Mouse (Mus musculus) testis, postnatal 10 days (tissue): Measurements from ENCODE around the gene Kcnk3.

Experiments used
- DNase-seq: peaks from one replicate; pipeline ENCODE4 v3.0.0; 2021; ENCODE audit warnings: low spot score

Kcnk3 gene

DNA sequence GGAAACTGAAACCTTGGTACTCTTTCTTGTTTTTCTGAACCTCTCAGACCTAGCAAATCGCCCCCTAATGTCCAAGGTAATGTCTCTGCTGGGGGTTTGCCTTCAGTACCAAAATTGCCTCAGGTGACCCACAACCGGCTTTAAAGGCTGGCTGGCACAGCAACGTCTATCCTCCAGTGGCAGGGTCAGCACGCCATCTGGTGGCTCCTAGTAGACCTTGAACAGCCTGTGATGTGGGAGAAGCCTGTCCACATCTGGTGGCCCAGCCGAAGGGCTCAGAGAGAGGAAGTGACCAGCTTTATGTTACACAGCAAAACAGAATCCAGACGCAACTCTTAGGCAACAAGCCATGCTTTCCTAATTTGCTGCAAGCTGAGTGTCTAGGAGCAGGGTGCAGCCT, 50.1 kb downstream of the Kcnk3 start:
- DNase-seq = peak; percentile 88

DNA sequence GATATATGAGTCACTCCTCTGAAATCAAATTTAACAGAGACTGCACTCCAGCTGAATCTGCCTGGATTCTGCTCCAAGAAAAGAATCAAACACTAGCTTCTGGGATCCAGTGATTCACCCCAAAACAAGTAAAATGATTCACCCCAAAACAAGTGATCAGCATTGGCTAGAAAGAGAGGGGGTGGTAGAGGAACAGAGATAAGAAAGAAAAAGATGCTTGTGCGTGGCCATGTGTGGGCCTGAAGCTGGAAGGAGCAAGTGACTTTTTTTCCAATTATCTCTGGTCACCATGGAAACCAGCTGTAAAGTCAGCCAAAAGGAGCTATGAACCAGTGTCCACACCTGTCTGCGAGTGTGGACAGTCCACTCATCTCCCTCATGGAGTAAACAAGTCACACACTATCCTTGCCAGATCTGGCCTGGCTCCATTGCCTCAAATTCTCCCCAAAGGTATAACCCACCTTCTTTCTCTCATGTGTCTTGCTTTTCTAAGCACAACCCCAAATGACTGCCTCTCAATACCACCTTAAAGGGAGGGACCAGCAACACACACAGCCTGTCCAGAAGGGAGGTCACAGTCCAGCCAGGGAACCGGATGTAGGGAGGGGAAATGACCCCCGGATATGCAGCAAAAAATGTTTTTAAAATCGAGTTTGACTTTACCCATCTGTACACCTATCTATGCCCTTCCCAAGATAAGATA, 55.7 kb downstream of the Kcnk3 start:
- no peak for DNase-seq

DNA sequence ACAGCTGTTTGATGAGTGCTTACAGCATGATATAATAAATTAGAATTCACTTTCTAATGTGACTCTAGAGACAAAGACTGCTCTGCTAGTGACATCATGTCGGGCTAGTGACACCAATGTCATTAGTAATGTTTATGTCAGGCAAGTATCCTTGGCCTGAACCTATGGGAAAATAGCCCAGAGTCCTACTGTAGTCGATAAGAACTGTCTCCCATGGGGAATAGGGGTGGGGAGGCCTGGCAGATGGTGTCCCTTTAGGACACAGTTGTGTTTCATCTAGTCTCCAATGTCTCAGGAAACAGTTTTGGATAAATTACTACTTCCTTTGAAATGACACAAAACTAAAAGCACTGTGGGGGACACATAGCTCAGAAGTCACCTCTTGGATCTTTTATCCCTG, 58.1 kb downstream of the Kcnk3 start:
- no peak for DNase-seq

DNA sequence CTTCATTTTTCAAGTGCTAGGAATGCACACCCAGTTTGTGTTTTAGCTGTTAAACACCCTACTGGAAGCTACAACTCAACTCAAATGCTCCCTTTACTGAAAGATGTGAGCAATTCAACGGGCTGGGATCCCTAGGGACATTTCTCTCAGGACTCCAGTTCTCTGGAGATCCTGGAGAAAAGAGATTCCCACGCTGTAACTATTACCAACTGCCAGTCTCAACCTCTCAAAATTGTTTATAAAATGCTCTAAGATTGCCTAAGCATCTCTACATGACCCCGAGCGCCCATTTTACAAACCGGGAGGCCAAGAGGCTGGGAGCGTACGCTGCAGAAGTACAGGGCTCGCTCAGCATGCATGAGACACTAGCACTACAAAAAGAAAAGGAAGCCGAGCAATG, 59.4 kb downstream of the Kcnk3 start:
- no peak for DNase-seq

DNA sequence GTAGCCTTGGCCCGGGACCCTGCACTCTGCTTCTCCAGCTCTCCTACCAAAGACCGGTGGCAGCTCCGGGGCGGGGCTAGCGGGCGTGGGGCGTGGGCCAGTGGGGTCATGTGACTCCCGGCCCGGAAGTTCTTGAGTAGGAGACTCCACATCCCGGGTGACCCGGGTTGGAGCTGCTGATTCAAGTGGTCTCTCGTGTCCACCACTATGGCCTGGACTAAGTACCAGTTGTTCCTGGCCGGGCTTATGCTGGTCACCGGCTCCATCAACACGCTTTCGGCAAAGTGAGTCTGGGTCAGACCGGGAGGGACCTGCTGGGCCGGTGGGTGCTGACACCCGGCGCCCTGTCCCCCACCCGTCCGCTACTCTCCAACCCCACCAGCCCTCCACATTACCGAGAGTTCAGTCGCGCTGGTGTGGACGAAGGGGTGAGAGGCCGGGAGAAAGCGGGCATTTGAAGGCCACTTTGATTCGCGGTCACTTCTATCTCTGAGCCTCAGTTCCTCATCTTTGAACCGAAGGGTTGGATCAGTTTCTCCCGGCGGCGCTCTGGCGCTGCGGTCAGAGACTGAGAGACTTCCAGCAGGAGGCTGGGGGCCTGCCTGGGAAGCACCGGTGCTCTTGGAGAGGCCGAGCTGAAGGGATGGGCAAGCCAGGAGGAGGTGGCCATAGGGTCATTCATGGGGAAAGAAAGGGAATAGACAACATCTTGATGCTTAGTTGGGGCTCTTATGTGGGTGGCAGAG, 60.0 kb downstream of the Kcnk3 start, which contains the start of gene Slc35f6:
Gene Slc35f6 (plus strand): TSS at position 119 of the 746 bp plus-strand sequence.
- peak; percentile 97 for DNase-seq

DNA sequence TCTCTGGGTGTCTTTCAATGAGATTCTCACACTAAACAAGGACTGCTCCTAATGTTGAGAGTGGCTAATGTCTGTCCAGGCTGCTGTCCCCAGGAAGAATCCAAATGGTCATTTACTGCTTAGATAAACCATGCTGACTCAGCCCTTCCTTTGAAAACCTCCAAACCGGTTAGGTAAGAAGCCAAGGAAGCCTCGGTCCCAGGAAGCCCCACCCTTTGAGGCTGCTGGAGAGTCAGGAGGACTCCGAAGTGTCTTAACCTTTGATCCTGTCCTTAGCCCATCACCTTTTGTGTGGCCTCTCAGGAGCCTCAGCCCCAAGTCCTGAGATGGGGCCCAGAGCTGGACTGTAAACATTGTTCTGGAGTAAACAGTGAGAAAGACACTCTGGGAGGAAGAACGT, 61.6 kb downstream of the Kcnk3 start:
- no peak for DNase-seq

DNA sequence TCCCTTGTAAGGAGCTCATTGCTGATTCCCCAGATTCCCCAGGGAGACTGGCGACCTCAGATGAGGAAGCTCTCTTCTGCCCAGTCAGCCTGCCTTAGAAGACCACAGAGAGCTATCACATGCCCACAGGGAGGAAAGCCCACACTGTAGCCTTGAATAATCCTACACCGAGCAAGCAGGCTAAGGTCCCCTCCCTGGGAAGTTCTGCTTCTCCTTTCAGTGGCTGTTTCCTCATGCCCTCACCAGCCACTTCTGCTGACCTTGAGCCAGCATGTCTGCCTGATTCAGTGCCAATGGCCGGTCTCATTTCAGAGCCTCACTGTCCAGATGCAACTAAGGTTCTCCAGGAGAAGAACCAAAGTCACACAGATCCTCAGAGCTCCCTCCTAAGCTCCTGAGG, 62.8 kb downstream of the Kcnk3 start:
- no peak for DNase-seq

DNA sequence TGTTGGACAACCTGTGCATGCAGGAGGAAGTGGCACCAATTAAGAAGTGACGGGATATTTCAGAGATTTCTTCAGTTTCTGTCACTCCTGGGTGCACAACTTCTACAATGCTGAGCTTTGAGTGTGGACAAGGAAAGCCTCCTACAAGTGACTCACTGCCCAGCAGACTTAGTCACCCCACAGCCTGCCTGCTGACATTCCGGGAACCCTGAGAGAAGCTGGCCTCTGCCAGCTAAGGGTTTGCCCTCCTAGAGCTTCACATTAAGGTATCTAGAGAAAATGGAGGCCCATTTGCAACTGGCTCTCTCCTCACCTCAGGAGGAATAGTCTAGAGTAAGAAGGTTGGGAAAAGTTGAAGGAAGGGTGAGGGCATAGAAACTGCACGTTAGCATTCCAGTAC, 63.6 kb downstream of the Kcnk3 start:
- no peak for DNase-seq

DNA sequence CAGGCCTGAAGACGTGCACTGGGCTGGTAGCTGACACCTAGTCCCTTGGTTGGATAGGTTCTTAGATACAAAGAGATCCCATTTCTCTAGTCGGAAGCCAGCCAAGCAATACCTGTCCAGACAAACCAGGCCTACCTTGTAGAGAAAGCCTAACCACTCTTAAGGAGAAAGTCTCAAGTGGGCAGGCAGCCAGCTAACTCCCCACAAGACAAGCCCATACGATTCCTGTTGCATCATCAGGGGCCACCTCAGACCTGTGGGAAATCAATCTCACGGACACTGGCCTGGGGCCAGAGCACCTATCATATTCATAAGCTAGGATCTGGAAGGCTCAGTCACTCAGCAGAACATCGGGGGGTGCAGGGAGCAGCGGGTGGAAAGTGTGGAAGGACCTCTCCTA, 65.3 kb downstream of the Kcnk3 start:
- DNase-seq = no peak

DNA sequence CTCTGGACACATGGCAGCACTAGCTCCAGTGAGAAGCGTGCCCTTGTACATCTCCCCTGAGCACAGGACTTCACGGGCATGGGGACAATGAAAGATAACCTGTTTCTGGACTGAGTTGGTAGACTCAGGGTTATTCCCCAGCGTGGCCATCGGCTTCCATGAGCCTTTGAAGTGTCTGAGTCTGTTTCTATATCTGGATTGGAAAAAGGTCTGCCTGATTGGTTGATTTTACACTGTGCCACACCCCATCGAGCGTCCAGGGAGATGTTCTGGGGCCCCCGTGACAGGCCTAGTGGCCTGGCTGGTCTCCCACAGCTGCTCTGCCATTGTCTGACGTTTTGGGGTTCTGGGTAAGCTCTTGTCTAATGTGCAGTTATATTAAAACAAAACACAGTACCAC, 67.1 kb downstream of the Kcnk3 start:
- DNase-seq = no peak

DNA sequence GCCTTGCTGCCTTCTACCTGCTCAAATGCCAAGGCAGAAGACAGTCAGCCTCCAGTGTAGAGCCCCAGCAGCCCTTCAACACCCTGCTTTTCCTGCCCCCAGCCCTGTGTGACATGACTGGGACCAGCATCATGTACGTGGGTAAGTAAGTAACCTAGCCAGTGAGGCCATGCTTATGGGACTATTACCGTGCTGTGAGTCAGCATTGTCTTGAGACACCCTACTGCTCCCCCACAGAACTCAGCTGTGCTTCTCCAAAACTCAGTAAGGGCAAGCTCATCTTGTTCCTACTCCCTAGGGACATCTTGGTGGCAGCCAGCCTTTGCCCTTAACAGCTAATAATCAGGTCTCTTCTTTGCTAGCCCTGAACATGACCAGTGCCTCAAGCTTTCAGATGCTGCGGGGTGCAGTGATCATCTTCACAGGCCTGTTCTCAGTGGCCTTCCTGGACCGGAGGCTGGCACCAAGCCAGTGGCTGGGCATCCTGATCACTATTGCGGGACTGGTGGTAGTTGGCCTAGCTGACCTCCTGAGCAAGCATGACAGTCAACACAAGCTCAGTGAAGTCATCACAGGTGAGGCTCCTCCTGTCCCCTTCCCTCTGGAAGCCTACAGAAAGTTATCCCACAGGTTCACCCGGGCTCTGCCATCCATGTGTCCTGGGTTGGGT, 67.7 kb downstream of the Kcnk3 start:
- DNase-seq = no peak

DNA sequence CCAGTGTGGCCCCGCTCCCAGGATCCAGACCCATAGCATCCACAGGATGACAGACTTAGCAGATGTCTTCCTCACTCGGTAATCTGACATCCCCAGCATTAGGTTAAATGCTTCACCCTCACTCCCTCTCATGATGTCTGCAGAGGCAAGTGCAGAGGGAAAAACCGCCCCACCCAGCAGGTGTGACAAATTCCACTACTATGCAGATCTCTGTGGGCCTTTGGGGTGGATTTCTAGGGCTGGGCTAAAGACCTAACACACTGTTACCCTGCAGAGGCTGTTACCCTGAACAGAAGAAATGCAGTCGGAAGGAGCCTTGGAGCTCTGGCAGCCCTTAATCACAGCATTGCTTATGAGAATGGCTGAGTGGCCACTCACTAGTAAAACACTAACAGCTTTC, 71.1 kb downstream of the Kcnk3 start:
- no peak for DNase-seq

DNA sequence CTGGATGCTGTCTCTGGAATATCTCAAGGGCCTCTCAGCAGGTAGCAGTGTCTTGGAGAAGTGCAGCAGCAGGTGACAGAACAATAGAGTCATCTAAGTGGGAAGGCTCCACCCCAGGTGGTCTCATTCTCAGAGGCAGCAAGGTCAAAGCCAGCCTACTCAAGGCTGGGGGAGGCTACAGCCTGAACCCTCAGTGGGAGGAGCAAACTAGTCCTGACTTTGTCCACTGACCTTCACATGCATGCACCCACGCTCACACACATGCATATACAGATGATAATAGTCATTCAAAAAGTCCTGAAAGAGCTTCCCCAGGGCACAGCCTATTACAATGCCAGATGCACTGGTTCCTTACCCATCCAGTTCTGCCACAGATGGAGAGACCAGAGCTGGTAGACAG, 72.3 kb downstream of the Kcnk3 start:
- DNase-seq = no peak

DNA sequence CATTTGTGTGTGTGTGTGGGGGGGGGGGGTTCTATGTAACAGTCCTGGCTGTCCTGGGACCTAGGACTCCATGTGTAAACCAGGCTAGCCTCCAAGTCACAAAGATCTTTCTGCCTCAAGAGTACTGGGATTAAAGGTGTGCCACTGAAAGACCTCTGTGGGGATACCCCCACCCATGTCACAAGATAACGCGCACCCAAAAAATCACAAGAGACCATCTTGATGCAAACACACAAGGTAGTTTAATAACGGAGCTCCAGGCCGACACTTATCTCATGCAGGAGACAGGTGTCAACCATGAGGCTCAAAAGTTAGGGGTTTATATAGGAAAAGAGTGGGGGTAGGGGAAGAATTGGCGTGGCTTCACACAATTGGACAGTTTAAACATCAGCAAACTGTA, 72.8 kb downstream of the Kcnk3 start:
- DNase-seq = no peak

DNA sequence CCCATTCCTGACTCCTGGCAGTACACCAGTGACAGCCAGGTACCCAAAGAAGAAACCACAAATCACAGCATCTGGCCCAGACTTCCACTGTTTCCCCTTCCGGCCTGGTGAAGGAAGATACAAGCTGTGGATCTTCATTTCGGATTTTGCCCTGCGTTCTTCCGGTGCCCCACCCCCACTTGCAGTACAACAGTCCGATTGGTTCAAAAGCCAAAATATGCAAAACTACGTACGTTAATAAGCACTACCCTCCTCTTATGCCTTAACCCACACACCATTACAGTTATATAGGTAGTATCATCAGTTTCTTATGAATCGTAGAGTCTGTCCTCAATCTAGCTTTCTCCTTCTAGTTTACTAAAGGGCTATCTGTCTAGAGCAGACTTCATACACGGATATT, 77.4 kb downstream of the Kcnk3 start:
- DNase-seq = no peak

DNA sequence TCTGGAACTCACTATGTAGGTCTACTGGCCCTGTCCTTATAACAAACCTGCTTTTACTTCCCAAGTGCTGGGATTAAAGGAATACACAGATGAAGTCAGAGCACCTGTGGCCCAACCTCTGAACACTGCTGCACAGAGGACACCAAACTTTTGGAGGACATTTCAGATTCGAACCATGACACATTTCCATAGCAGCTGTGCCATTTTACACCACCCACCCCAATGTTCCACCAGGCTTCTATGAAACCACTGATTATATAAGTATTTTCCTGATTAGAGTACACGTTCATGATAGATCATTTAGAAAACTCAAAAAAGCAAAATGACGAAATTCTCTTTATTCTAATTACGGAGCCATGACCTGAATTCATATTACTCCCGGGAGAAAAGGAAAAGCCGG, 78.0 kb downstream of the Kcnk3 start:
- DNase-seq = no peak

DNA sequence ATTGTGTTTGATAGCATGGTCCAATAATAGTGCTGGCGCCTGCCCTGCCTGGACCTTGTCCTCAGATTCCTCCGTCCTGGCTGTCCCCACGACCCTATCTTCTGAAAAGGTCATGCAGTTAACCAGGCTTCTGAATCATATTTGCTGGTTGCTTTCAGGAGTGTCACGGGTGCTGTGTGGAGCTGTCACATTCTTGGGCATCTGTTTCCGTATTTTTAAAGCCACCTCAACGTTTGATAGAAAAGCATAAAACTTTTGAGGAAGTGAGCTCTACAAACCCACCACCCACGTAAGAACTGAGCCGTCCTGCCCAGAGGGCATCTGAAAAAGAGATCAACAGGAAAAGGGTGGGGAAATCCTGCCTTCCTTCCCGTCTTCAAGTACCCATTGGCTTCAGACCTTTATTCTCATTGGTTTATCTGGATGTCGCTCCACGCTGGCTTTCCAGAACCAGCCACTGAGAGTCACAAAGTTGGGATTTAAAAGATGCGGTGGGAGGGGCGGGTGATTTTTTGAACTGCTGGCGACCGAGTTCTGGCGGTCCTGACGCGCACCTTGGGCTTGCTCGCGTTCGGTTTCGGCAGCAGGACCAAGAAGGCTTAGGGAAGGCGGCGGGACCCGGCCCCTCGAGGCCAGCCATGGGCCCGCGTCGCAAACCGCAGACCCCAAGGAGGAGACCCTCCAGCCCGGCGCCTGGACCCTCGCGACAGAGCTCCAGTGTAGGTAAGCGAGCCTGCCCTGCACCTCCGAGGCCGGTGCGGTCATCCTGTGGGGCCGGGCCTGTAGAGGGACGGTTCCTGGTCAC, 78.6 kb downstream of the Kcnk3 start, which contains the start of gene Cenpa:
Gene Cenpa (plus strand): TSS at position 387 of the 805 bp plus-strand sequence.
- DNase-seq = peak; percentile 84

DNA sequence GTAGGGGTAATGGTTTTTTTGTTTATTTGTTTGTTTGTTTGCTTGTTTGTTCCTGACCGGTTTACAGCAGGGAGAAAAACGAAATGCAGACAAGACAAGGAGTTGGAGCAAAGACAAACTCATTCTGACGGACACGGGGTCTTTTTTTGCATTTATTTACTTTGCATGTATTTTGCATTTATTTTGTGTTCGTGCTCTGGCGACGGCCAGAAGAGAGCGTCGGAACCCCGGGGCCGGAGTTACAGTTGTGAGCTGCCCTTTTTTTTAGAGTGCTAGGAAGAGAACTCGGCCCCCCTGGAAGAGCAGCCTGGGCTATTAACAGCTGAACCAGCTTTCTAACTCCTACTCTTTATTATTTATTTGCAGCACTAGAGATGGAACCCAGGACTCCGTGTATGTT, 79.2 kb downstream of the Kcnk3 start:
- no peak for DNase-seq

DNA sequence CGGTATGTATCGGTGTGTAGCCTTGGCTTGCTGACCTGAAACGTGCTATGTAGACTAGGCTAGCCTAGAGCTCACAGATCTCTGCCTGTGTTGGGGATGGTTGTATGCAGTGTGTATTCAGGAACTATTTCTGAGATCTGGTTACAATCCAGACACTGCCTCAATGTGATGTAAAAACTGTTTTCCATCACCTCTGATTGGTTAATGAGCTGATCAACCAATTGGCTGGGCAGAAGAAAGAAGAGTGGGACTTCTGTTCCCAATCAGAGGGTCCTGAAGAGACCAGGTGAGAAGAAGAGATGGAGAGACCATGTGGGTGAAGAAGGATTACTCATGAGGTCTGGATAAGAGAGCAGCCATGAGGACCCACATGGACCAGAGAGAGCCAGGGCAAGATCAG, 79.7 kb downstream of the Kcnk3 start:
- DNase-seq = no peak

DNA sequence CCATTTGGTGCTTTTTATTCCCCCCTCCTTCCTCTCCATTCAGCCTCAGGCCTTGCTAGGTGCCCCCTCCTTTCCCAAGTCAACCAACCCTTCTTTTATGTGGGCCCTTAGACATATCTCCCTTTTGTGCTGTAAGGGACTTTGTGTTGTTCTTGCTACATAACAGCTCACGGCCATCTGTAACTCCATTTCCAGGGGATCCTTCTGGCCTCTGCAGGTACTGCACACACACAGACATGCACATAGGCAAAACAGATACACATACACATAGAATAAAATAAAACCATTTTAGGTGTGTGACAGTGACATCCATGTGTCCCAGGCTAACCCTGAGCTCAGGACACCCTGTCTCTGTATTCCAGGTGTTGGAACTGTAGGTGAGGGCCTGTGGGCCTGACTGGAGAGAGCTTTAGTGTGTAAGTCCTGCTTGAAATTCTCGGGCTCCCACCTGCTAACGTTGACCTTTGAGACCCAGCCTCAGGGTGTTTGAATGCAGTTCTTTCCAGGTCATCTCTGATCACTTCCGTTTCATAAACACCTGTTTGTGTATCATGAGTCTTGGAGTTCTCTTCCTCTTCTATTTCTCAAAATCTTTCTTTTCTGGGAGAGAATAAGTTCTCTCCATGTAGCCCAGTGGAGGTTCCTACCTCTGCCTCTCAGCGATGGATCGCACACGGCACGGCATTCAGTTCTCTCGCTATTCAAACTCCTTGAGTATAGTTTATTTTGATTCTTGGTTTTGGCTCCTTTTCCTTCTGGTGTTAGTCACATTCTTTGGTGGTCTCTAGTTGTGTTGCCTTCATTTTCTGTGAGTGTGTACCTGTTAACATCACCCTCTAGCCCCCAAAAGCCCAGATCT, 80.9 kb downstream of the Kcnk3 start:
- no peak for DNase-seq

DNA sequence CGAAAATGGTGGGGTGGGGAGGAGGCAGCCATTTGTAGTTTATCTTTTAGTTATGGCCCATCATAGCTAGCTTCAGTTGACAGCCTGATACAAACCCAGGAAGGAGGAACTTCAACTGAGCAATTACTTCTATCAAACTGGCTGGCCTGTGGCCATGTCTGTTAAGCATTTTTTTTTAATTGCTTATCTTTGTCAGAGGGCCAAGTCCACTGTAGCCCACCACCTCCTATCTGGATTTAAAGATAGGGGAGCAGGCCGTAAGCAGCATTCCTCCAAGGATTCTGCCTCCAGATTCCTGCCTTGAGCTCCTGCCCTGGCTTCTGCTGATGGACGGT, 81.5 kb downstream of the Kcnk3 start:
- no peak for DNase-seq

DNA sequence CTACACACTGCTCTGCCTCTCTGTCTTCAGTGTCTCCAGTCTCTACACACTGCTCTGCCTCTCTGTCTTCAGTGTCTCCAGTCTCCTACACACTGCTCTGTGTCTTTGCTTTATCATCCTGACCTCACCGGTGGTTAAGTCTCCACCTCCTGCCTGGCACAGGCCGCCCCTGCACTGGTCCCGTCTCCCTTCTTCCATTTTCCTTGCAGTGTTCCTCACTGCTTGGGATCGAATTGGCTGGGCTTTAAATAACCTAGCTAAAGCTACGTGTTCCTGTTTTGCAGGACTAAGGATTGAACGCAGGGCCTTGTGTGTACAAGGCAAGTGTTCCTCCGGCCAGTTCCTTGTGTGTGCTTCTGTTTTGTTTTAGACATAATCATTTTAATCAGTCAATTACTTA, 82.1 kb downstream of the Kcnk3 start:
- DNase-seq = no peak
